Mouse (Mus musculus): ENCODE data around the gene Gm3250. TPM values are rescaled to one million over a fixed set of nuclear protein-coding genes. Genes with fewer than 3 reads are reported as not detected.
"Not testable (repeated sequence)": the region's sequence is repeated elsewhere in the genome, so short reads cannot be mapped to it uniquely, and the experiment has no call there.

Gm3250 gene
- polyA plus RNA-seq, 1 experiment from 2014 or later: not detected

- Histone ChIP-seq H3K36me3 (ENCODE audit: control insufficient read depth, insufficient read depth) (no peaks in the 10 kb centered on the region), H3K27me3 (ENCODE audit: control insufficient read depth, insufficient read depth, low read depth, low read length) (no peaks in the 10 kb centered on the region), H3K4me2 (ENCODE audit: low read depth, low read length) (no peak overlapping the region), H3K4me1 (ENCODE audit: control insufficient read depth, low read depth, low read length) (no peaks in the 10 kb centered on the region), H3K9me3 (replicated peaks; ENCODE audit: control insufficient read depth, low read length) (no peaks in the 10 kb centered on the region), H3K9ac (ENCODE audit: low read depth, low read length) (no peak overlapping the region), H3K27ac (ENCODE audit: low read length) (no peak overlapping the region), H3K4me3 (ENCODE audit: low read depth, low read length) (no peak overlapping the region)
- WGBS (ENCODE audit: insufficient replicate concordance): 67% methylated on average over 1 of the region's 1 CpGs
- no peak for ATAC-seq (ENCODE audit: low read depth)
Observed at GRCm38 (mm10) chr10:77769727-77770126, 12.6 kb downstream of the Gm3250 start.

- not testable (repeated sequence) for H3K4me3 ChIP-seq (ENCODE audit: low read depth, low read length); H3K9me3 ChIP-seq (replicated peaks; ENCODE audit: control insufficient read depth, low read length); H3K4me2 ChIP-seq (ENCODE audit: low read depth, low read length); H3K4me1 ChIP-seq (ENCODE audit: control insufficient read depth, low read depth, low read length); ATAC-seq (ENCODE audit: low read depth); H3K27ac ChIP-seq (ENCODE audit: low read length); H3K36me3 ChIP-seq (ENCODE audit: control insufficient read depth, insufficient read depth); H3K27me3 ChIP-seq (ENCODE audit: control insufficient read depth, insufficient read depth, low read depth, low read length); H3K9ac ChIP-seq (ENCODE audit: low read depth, low read length)
- WGBS (ENCODE audit: insufficient replicate concordance): no CpG with 5 or more reads among the region's 1 CpGs
Observed at GRCm38 (mm10) chr10:77759582-77759981, 22.8 kb downstream of the Gm3250 start, which contains the start of gene Gm3233. TSS of gene Gm3233 (minus strand) at chr10:77759682.

- no peak overlapping the region for H3K9ac ChIP-seq (ENCODE audit: low read depth, low read length)
- ATAC-seq (ENCODE audit: low read depth): no peak
- H3K36me3 ChIP-seq (ENCODE audit: control insufficient read depth, insufficient read depth): no peaks in the 10 kb centered on the region
- H3K4me3 ChIP-seq (ENCODE audit: low read depth, low read length): no peak overlapping the region
- no peaks in the 10 kb centered on the region for H3K9me3 ChIP-seq (replicated peaks; ENCODE audit: control insufficient read depth, low read length)
- H3K4me2 ChIP-seq (ENCODE audit: low read depth, low read length): no peak overlapping the region
- H3K27me3 ChIP-seq (ENCODE audit: control insufficient read depth, insufficient read depth, low read depth, low read length): no peaks in the 10 kb centered on the region
- H3K4me1 ChIP-seq (ENCODE audit: control insufficient read depth, low read depth, low read length): no peaks in the 10 kb centered on the region
- H3K27ac ChIP-seq (ENCODE audit: low read length): no peak overlapping the region
Observed at GRCm38 (mm10) chr10:77753448-77753847, 28.9 kb downstream of the Gm3250 start.

- not testable (repeated sequence) for H3K4me1 ChIP-seq (ENCODE audit: control insufficient read depth, low read depth, low read length); H3K9ac ChIP-seq (ENCODE audit: low read depth, low read length); ATAC-seq (ENCODE audit: low read depth); H3K4me2 ChIP-seq (ENCODE audit: low read depth, low read length); H3K27me3 ChIP-seq (ENCODE audit: control insufficient read depth, insufficient read depth, low read depth, low read length); H3K36me3 ChIP-seq (ENCODE audit: control insufficient read depth, insufficient read depth); H3K27ac ChIP-seq (ENCODE audit: low read length); H3K4me3 ChIP-seq (ENCODE audit: low read depth, low read length); H3K9me3 ChIP-seq (replicated peaks; ENCODE audit: control insufficient read depth, low read length)
- 41% methylated on average over 3 of the region's 3 CpGs for WGBS (ENCODE audit: insufficient replicate concordance)
Observed at GRCm38 (mm10) chr10:77752312-77752711, 30.0 kb downstream of the Gm3250 start.

- 44% methylated on average over 1 of the region's 1 CpGs for WGBS (ENCODE audit: insufficient replicate concordance)
- not testable (repeated sequence) for H3K4me1 ChIP-seq (ENCODE audit: control insufficient read depth, low read depth, low read length); H3K36me3 ChIP-seq (ENCODE audit: control insufficient read depth, insufficient read depth); H3K27ac ChIP-seq (ENCODE audit: low read length); ATAC-seq (ENCODE audit: low read depth); H3K27me3 ChIP-seq (ENCODE audit: control insufficient read depth, insufficient read depth, low read depth, low read length); H3K9me3 ChIP-seq (replicated peaks; ENCODE audit: control insufficient read depth, low read length); H3K9ac ChIP-seq (ENCODE audit: low read depth, low read length); H3K4me2 ChIP-seq (ENCODE audit: low read depth, low read length); H3K4me3 ChIP-seq (ENCODE audit: low read depth, low read length)
Observed at GRCm38 (mm10) chr10:77751254-77751653, 31.1 kb downstream of the Gm3250 start, which contains the start of gene Gm9736. TSS of gene Gm9736 (minus strand) at chr10:77751354.

GRCm38 (mm10) chr10:77750686-77751085 is 31.7 kb downstream of the Gm3250 start:
- not testable (repeated sequence) for H3K4me3 ChIP-seq (ENCODE audit: low read depth, low read length); H3K36me3 ChIP-seq (ENCODE audit: control insufficient read depth, insufficient read depth); H3K4me1 ChIP-seq (ENCODE audit: control insufficient read depth, low read depth, low read length); ATAC-seq (ENCODE audit: low read depth); H3K4me2 ChIP-seq (ENCODE audit: low read depth, low read length); H3K27me3 ChIP-seq (ENCODE audit: control insufficient read depth, insufficient read depth, low read depth, low read length); H3K9ac ChIP-seq (ENCODE audit: low read depth, low read length); H3K9me3 ChIP-seq (replicated peaks; ENCODE audit: control insufficient read depth, low read length); H3K27ac ChIP-seq (ENCODE audit: low read length)
- 50% methylated on average over 1 of the region's 1 CpGs for WGBS (ENCODE audit: insufficient replicate concordance)

- H3K36me3 ChIP-seq (ENCODE audit: control insufficient read depth, insufficient read depth); H3K9ac ChIP-seq (ENCODE audit: low read depth, low read length); ATAC-seq (ENCODE audit: low read depth); H3K4me3 ChIP-seq (ENCODE audit: low read depth, low read length); H3K27me3 ChIP-seq (ENCODE audit: control insufficient read depth, insufficient read depth, low read depth, low read length); H3K4me1 ChIP-seq (ENCODE audit: control insufficient read depth, low read depth, low read length); H3K4me2 ChIP-seq (ENCODE audit: low read depth, low read length); H3K27ac ChIP-seq (ENCODE audit: low read length); H3K9me3 ChIP-seq (replicated peaks; ENCODE audit: control insufficient read depth, low read length): not testable (repeated sequence)
- WGBS (ENCODE audit: insufficient replicate concordance): 47% methylated on average over 4 of the region's 5 CpGs
Observed at GRCm38 (mm10) chr10:77741924-77742688, 40.2 kb downstream of the Gm3250 start, which contains the start of gene Gm18596. TSS of gene Gm18596 (minus strand) at chr10:77742638.

- WGBS (ENCODE audit: insufficient replicate concordance): 49% methylated on average over 4 of the region's 4 CpGs
- no peak overlapping the region for H3K4me2 ChIP-seq (ENCODE audit: low read depth, low read length)
- H3K9ac ChIP-seq (ENCODE audit: low read depth, low read length): no peak overlapping the region
- H3K27ac ChIP-seq (ENCODE audit: low read length): no peak overlapping the region
- no peaks in the 10 kb centered on the region for H3K4me1 ChIP-seq (ENCODE audit: control insufficient read depth, low read depth, low read length)
- no peaks in the 10 kb centered on the region for H3K9me3 ChIP-seq (replicated peaks; ENCODE audit: control insufficient read depth, low read length)
- H3K4me3 ChIP-seq (ENCODE audit: low read depth, low read length): no peak overlapping the region
- no peaks in the 10 kb centered on the region for H3K27me3 ChIP-seq (ENCODE audit: control insufficient read depth, insufficient read depth, low read depth, low read length)
- no peaks in the 10 kb centered on the region for H3K36me3 ChIP-seq (ENCODE audit: control insufficient read depth, insufficient read depth)
- ATAC-seq (ENCODE audit: low read depth): no peak
Observed at GRCm38 (mm10) chr10:77738929-77739328, 43.4 kb downstream of the Gm3250 start.

GRCm38 (mm10) chr10:77735928-77736327 is 46.4 kb downstream of the Gm3250 start:
- Histone ChIP-seq H3K9ac (ENCODE audit: low read depth, low read length) (no peak overlapping the region), H3K4me3 (ENCODE audit: low read depth, low read length) (no peak overlapping the region), H3K4me2 (ENCODE audit: low read depth, low read length) (no peak overlapping the region), H3K27ac (ENCODE audit: low read length) (no peak overlapping the region), H3K4me1 (ENCODE audit: control insufficient read depth, low read depth, low read length) (no peaks in the 10 kb centered on the region), H3K36me3 (ENCODE audit: control insufficient read depth, insufficient read depth) (no peaks in the 10 kb centered on the region), H3K9me3 (replicated peaks; ENCODE audit: control insufficient read depth, low read length) (no peaks in the 10 kb centered on the region), H3K27me3 (ENCODE audit: control insufficient read depth, insufficient read depth, low read depth, low read length) (no peaks in the 10 kb centered on the region)
- ATAC-seq (ENCODE audit: low read depth): no peak
- 70% methylated on average over 1 of the region's 1 CpGs for WGBS (ENCODE audit: insufficient replicate concordance)

All from liver, embryonic 16.5 days (tissue).